Mouse (Mus musculus) CH12.LX (cell line): ENCODE data around the gene Foxr1. TPM values are rescaled to one million over a fixed set of nuclear protein-coding genes. Genes with fewer than 3 reads are reported as not detected.

Experiments used
- DNase-seq: peaks from one replicate; pipeline ENCODE4 v3.0.0-alpha.2; 2013; ENCODE audit errors: extremely low read depth
- H3K27ac ChIP-seq: 2 replicates; pipeline ENCODE4 v1.5.1; 2012; ENCODE audit warnings: low read depth, mild to moderate bottlenecking, control low read depth, moderate library complexity; ENCODE audit not compliant: insufficient read depth
- H3K27me3 ChIP-seq: replicated peaks from 2 replicates; pipeline ENCODE3; 2012; ENCODE audit warnings: inconsistent platforms
- H3K36me3 ChIP-seq, 2 experiments: replicated peaks in 1 of 2; 2 replicates each; pipeline versions ENCODE3 to v1.6.1; 2012; ENCODE audit warnings: inconsistent platforms in 1 of 2, low read length in 1 of 2, mild to moderate bottlenecking in 1 of 2, mixed read lengths in 1 of 2, moderate library complexity in 1 of 2; ENCODE audit not compliant: control insufficient read depth in 1 of 2, insufficient read depth in 1 of 2
- H3K4me1 ChIP-seq, 2 experiments: 2 replicates each; pipeline ENCODE4 v1.6.1; 2012; ENCODE audit warnings: inconsistent platforms in 1 of 2, moderate library complexity in 1 of 2; ENCODE audit not compliant: insufficient read depth in 2 of 2, control insufficient read depth in 1 of 2
- H3K4me2 ChIP-seq: 2 replicates; pipeline ENCODE4 v1.6.1; 2012; ENCODE audit warnings: low read depth, mild to moderate bottlenecking, control low read depth; ENCODE audit not compliant: poor library complexity, insufficient read depth, severe bottlenecking
- H3K4me3 ChIP-seq, 3 experiments: fragments of 150-350 bp in 1 of 3; sonication (generic) in 1 of 3; replicated peaks in 1 of 3; 2 replicates each; pipeline versions ENCODE3 to v1.5.1; 2011 to 2012; ENCODE audit warnings: low read depth in 2 of 3, low read length in 2 of 3, mild to moderate bottlenecking in 2 of 3, moderate library complexity in 2 of 3, control low read depth in 1 of 3, improper control_type of control experiment in 1 of 3, inconsistent platforms in 1 of 3, mixed read lengths in 1 of 3; ENCODE audit not compliant: poor library complexity in 1 of 3
- H3K79me2 ChIP-seq: replicated peaks from 2 replicates; pipeline ENCODE4 v1.6.1; 2012; ENCODE audit warnings: mild to moderate bottlenecking, moderate library complexity; ENCODE audit not compliant: control insufficient read depth, poor library complexity, insufficient read depth, severe bottlenecking; ENCODE audit errors: extremely low read depth
- H3K9ac ChIP-seq: 2 replicates; pipeline ENCODE4 v1.6.1; 2012; ENCODE audit warnings: low read depth, mild to moderate bottlenecking, control low read depth, moderate library complexity; ENCODE audit not compliant: insufficient read depth
- H3K9me3 ChIP-seq: replicated peaks from 2 replicates; pipeline ENCODE3; 2012; ENCODE audit warnings: low read length, inconsistent platforms, mixed read lengths
- CHD1 ChIP-seq: IDR thresholded peaks from 2 replicates; pipeline ENCODE4 v1.6.1; 2012; ENCODE audit warnings: low read depth, low read length, improper control_type of control experiment, inconsistent platforms
- CHD2 ChIP-seq: IDR thresholded peaks from 2 replicates; pipeline ENCODE4 v1.6.1; 2011; ENCODE audit warnings: low read length, improper control_type of control experiment
- CTCF ChIP-seq, 2 experiments: IDR thresholded peaks in 1 of 2; conservative IDR thresholded peaks in 1 of 2; 2 replicates each; pipeline ENCODE4 v1.5.1; 2011 to 2012; ENCODE audit warnings: low read depth in 2 of 2, low read length in 2 of 2, improper control_type of control experiment in 1 of 2, inconsistent platforms in 1 of 2, mild to moderate bottlenecking in 1 of 2, moderate library complexity in 1 of 2
- E2F4 ChIP-seq: IDR thresholded peaks from 2 replicates; pipeline ENCODE4 v1.6.1; 2011; ENCODE audit warnings: low read depth, low read length, improper control_type of control experiment; ENCODE audit not compliant: insufficient replicate concordance
- ELF1 ChIP-seq: IDR thresholded peaks from 2 replicates; pipeline ENCODE4 v1.6.1; 2014; ENCODE audit warnings: low read depth, mild to moderate bottlenecking, inconsistent platforms, low read length, improper control_type of control experiment
- EP300 ChIP-seq: IDR thresholded peaks from 2 replicates; pipeline ENCODE4 v1.6.1; 2011; ENCODE audit warnings: low read length, improper control_type of control experiment
- GABPA ChIP-seq: IDR thresholded peaks from 2 replicates; pipeline ENCODE4 v1.6.1; 2012; ENCODE audit warnings: low read depth, low read length, improper control_type of control experiment, inconsistent platforms; ENCODE audit not compliant: insufficient replicate concordance
- IRF4 ChIP-seq: IDR thresholded peaks from 2 replicates; pipeline ENCODE4 v1.6.1; 2014; ENCODE audit warnings: low read depth, mild to moderate bottlenecking, inconsistent platforms, low read length, improper control_type of control experiment
- JUND ChIP-seq: conservative IDR thresholded peaks from 2 replicates; pipeline ENCODE4 v1.6.1; 2011; ENCODE audit warnings: low read depth, low read length, improper control_type of control experiment
- KAT2A ChIP-seq: IDR thresholded peaks from 2 replicates; pipeline ENCODE4 v1.6.1; 2012; ENCODE audit warnings: low read length, improper control_type of control experiment, inconsistent platforms; ENCODE audit not compliant: insufficient replicate concordance
- MAFK ChIP-seq: IDR thresholded peaks from 2 replicates; pipeline ENCODE4 v1.6.1; 2011; ENCODE audit warnings: low read length, improper control_type of control experiment; ENCODE audit not compliant: insufficient replicate concordance
- MAX ChIP-seq: IDR thresholded peaks from 2 replicates; pipeline ENCODE4 v1.6.1; 2011; ENCODE audit warnings: low read length, improper control_type of control experiment
- MAZ ChIP-seq: IDR thresholded peaks from 2 replicates; pipeline ENCODE4 v1.6.1; 2012; ENCODE audit warnings: low read depth, mild to moderate bottlenecking, inconsistent platforms, low read length, improper control_type of control experiment, moderate library complexity
- MEF2A ChIP-seq: IDR thresholded peaks from 2 replicates; pipeline ENCODE4 v1.6.1; 2014; ENCODE audit warnings: low read depth, mild to moderate bottlenecking, inconsistent platforms, low read length, improper control_type of control experiment, borderline replicate concordance
- MXI1 ChIP-seq: IDR thresholded peaks from 2 replicates; pipeline ENCODE4 v1.6.1; 2011; ENCODE audit warnings: mild to moderate bottlenecking, low read depth, low read length, improper control_type of control experiment
- MYC ChIP-seq: IDR thresholded peaks from 2 replicates; pipeline ENCODE4 v1.6.1; 2011; ENCODE audit warnings: low read depth, mild to moderate bottlenecking, improper control_type of control experiment, low read length
- NELFE ChIP-seq: IDR thresholded peaks from 2 replicates; pipeline ENCODE4 v1.6.1; 2011; ENCODE audit warnings: low read depth, low read length, improper control_type of control experiment
- NRF1 ChIP-seq: IDR thresholded peaks from 2 replicates; pipeline ENCODE4 v1.6.1; 2014; ENCODE audit warnings: low read depth, mild to moderate bottlenecking, inconsistent platforms, low read length, improper control_type of control experiment, moderate library complexity
- POLR2A ChIP-seq: IDR thresholded peaks from 2 replicates; pipeline ENCODE4 v1.6.1; 2011; ENCODE audit warnings: low read depth, mild to moderate bottlenecking, improper control_type of control experiment, low read length
- POLR2AphosphoS2 ChIP-seq: IDR thresholded peaks from 2 replicates; pipeline ENCODE4 v1.6.1; 2011; ENCODE audit warnings: low read depth, low read length, improper control_type of control experiment
- RAD21 ChIP-seq: IDR thresholded peaks from 2 replicates; pipeline ENCODE4 v1.6.1; 2011; ENCODE audit warnings: low read depth, mild to moderate bottlenecking, low read length, improper control_type of control experiment, moderate library complexity
- SMC3 ChIP-seq: IDR thresholded peaks from 2 replicates; pipeline ENCODE4 v1.6.1; 2011; ENCODE audit warnings: low read depth, low read length, improper control_type of control experiment
- TCF12 ChIP-seq: IDR thresholded peaks from 2 replicates; pipeline ENCODE4 v1.6.1; 2014; ENCODE audit warnings: low read depth, mild to moderate bottlenecking, inconsistent platforms, low read length, improper control_type of control experiment
- UBTF ChIP-seq: IDR thresholded peaks from 2 replicates; pipeline ENCODE4 v1.6.1; 2012; ENCODE audit warnings: low read depth, mild to moderate bottlenecking, inconsistent platforms, low read length, improper control_type of control experiment, moderate library complexity
- USF1 ChIP-seq: IDR thresholded peaks from 2 replicates; pipeline ENCODE4 v1.6.1; 2014; ENCODE audit warnings: low read depth, mild to moderate bottlenecking, inconsistent platforms, low read length, improper control_type of control experiment
- ZMIZ1 ChIP-seq: IDR thresholded peaks from 2 replicates; pipeline ENCODE4 v1.6.1; 2012; ENCODE audit warnings: low read depth, mild to moderate bottlenecking, inconsistent platforms, low read length, improper control_type of control experiment
- ZNF384 ChIP-seq: IDR thresholded peaks from 2 replicates; pipeline ENCODE4 v1.6.1; 2012; ENCODE audit warnings: low read depth, low read length, improper control_type of control experiment, inconsistent platforms
- dilution Hi-C: fragments of 300-500 bp; cut with MboI; formaldehyde crosslinking; loops from 2 replicates; pipeline ENCODE4 v1.14.3; 2020; ENCODE audit warnings: low sequenced_read_pairs; ENCODE audit not compliant: extremely low pct_unique_long_range_greater_than_20kb, extremely low pct_ligation_motif_present
- in situ Hi-C: fragments of 300-500 bp; cut with MboI; formaldehyde crosslinking; loops from 3 replicates; pipeline ENCODE4 v1.14.3; 2019; ENCODE audit warnings: low sequenced_read_pairs, low pct_ligation_motif_present, low pct_unique_long_range_greater_than_20kb, mixed read lengths
- polyA plus RNA-seq: library from polyadenylated mRNA; unstranded; fragments of >175 nt; gene quantifications from 2 replicates; pipeline ENCODE4 v1.2.1, GENCODE M21; 2012; ENCODE audit warnings: low read depth; ENCODE audit not compliant: insufficient read length
- total RNA-seq, 2 experiments: library from RNA; depleted of rRNA; stranded (reverse); fragments of 300-350 nt in 1 of 2; fragments of >200 nt in 1 of 2; gene quantifications; 2 replicates each; pipeline ENCODE4 v1.2.3; 2012 to 2014

Gene Foxr1
- total and polyA plus RNA-seq, 3 experiments, result 0.21 to 1.4 TPM; not detected in 1

DNA sequence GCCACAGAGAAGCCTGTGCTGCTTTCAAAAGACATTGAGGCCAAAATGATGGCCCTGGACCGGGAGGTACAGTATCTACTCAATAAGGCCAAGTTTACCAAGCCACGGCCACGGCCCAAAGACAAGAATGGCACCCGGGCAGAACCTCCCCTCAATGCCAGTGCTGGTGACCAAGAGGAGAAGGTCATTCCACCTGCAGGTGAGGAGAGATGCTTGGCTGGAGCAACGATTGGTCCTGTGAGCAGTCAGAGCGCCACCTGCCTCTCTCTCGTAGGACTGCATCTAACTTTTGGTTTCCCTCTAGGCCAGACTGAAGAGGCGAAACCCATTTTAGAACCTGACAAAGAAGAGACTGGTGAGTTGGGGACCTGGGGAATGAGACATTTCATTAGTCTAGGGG lies 51.7 kb downstream of the Foxr1 start:
- peaks cover 0 to 6% of the 10 kb centered on the region in 2 experiments; a peak in 1 of 4 replicates for H3K4me1 ChIP-seq
- TF ChIP-seq CTCF (conservative IDR thresholded peaks at IDR 0.05 in 1 of 2, IDR thresholded peaks at IDR 0.05 in 1 of 2; ENCODE audit: low read depth in 2 of 2, low read length in 2 of 2), result peak; percentile 48 to 76
- peak; percentile 44 for TF ChIP-seq RAD21
- TF ChIP-seq CHD1, result no peak
- peak; percentile 55 for TF ChIP-seq SMC3
- no peak for TF ChIP-seq ZNF384
- no peak for TF ChIP-seq MAZ
- no peak overlapping the region for H3K4me3 ChIP-seq
- DNase-seq, result peak; percentile 61
- peaks cover 66 to 86% of the 10 kb centered on the region in 2 experiments for H3K36me3 ChIP-seq
- dilution Hi-C loops, result no loop called here
- H3K9me3 ChIP-seq, result no peaks in the 10 kb centered on the region
- H3K4me2 ChIP-seq, result no peak overlapping the region
- in situ Hi-C loops, result no loop called here
- no peaks in the 10 kb centered on the region for H3K79me2 ChIP-seq
- H3K27me3 ChIP-seq, result no peaks in the 10 kb centered on the region
- H3K9ac ChIP-seq, result no peak overlapping the region
- no peak overlapping the region for H3K27ac ChIP-seq

DNA sequence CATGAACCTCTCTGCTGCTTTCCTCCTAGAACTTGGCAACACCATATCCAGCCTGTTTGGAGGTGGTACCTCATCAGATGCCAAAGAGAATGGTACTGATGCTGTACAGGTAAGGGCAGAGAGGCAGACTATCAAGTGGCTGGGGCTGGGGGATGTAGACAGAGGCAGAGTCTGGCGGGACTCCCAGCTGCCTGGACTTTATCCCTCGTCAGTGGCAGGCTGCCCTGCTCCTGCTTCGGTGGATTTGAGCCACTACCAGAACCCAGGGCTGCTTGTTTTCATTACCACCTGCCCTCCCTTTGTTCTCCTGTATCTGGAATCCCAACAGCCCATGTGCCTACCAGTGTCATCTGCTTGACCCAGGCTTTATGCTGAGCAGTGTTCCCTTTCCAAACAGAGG lies 53.7 kb downstream of the Foxr1 start:
- no peak overlapping the region for H3K4me2 ChIP-seq
- no peak overlapping the region for H3K9ac ChIP-seq
- H3K4me3 ChIP-seq, result no peak overlapping the region
- dilution Hi-C loops (no loop called here), in situ Hi-C loops (no loop called here)
- H3K27ac ChIP-seq, result no peak overlapping the region
- DNase-seq, result no peak
- no peaks in the 10 kb centered on the region for H3K9me3 ChIP-seq
- H3K4me1 ChIP-seq, result no peaks in the 10 kb centered on the region
- TF ChIP-seq USF1 (no peak), MXI1 (no peak), GABPA (no peak), NELFE (no peak), MAZ (no peak), MAX (no peak), TCF12 (no peak), POLR2A (no peak), ZMIZ1 (no peak)
- H3K36me3 ChIP-seq, result peaks cover 83 to 97% of the 10 kb centered on the region in 2 experiments
- H3K27me3 ChIP-seq, result no peaks in the 10 kb centered on the region
- H3K79me2 ChIP-seq, result no peaks in the 10 kb centered on the region; the same call in 1 of the 2 replicates

DNA sequence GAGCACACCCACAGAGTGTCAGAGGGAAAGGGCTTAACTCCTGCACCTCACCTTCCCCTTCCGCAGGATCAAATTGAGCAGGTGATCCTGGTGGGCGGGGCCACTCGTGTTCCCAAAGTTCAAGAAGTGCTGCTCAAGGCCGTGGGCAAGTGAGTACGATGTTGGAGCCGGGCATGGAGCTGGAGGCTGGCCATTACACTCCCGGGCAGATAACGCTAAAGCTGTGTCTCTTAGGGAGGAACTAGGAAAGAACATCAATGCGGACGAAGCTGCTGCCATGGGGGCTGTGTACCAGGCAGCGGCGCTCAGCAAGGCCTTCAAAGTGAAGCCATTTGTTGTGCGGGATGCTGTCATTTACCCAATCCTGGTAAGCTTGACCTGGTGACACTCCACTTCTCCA lies 56.3 kb downstream of the Foxr1 start:
- Histone ChIP-seq H3K27me3 (no peaks in the 10 kb centered on the region), H3K4me1 (peaks cover 7 to 19% of the 10 kb centered on the region in 2 experiments), H3K9ac (no peak overlapping the region), H3K4me2 (no peak overlapping the region), H3K79me2 (peaks cover 17% of the 10 kb centered on the region), H3K9me3 (no peaks in the 10 kb centered on the region), H3K4me3 (no peak overlapping the region), H3K27ac (no peak overlapping the region), H3K36me3 (peaks cover 80 to 93% of the 10 kb centered on the region in 2 experiments)
- in situ Hi-C loops, result no loop called here
- DNase-seq, result no peak
- TF ChIP-seq SMC3 (no peak), IRF4 (no peak), CTCF (conservative IDR thresholded peaks at IDR 0.05 in 1 of 2, IDR thresholded peaks at IDR 0.05 in 1 of 2; ENCODE audit: low read depth in 2 of 2, low read length in 2 of 2) (no peak), MAFK (no peak), NRF1 (no peak), ZNF384 (no peak), CHD2 (no peak), UBTF (no peak), MEF2A (no peak), MAZ (no peak), ELF1 (no peak), JUND (no peak), E2F4 (no peak), KAT2A (no peak), POLR2AphosphoS2 (no peak), EP300 (no peak), MYC (no peak)
- dilution Hi-C loops, result no loop called here
